Mouse (Mus musculus): Measurements from ENCODE around the gene Mphosph10. TPM values are rescaled to one million over a fixed set of nuclear protein-coding genes. Genes with fewer than 3 reads are reported as not detected.
A peak's percentile ranks its signal among the peaks of the same experiment; 100 is the strongest.

Mphosph10 gene
- polyA plus RNA-seq, 1 experiment from 2014 or later = 18.6 TPM

- Histone ChIP-seq H3K36me3 (ENCODE audit: control insufficient read depth, insufficient read depth, low read length) (peaks cover 20% of the 10 kb centered on the region), H3K27me3 (ENCODE audit: control insufficient read depth, insufficient read depth, low read length) (no peaks in the 10 kb centered on the region), H3K4me3 (ENCODE audit: control insufficient read depth in 1 of 2, insufficient read depth in 1 of 2, low read depth in 1 of 2, low read length in 2 of 2) (peak overlapping the region; percentile 82 to 98), H3K4me1 (ENCODE audit: control insufficient read depth in 2 of 2, insufficient read depth in 2 of 2, low read length in 2 of 2) (peaks cover 0 to 14% of the 10 kb centered on the region in 2 experiments; a peak in 3 of 4 replicates), H3K27ac (replicated peaks in 1 of 2; ENCODE audit: control insufficient read depth in 1 of 2, insufficient read depth in 1 of 2, low read depth in 2 of 2, low read length in 2 of 2) (peak overlapping the region; percentile 77 to 88), H3K9ac (ENCODE audit: low read length) (peak overlapping the region; percentile 91), H3K4me2 (ENCODE audit: low read length) (peak overlapping the region; percentile 62), H3K9me3 (ENCODE audit: control insufficient read depth, low read length) (no peaks in the 10 kb centered on the region)
- peak; percentile 52; the same call in 1 of the 2 replicates for ATAC-seq (ENCODE audit: insufficient number of reproducible peaks, insufficient read depth, low FRiP score, low read depth)
- under 1% methylated on average over 15 of the region's 15 CpGs for WGBS
These were observed 717 bp upstream of the Mphosph10 start for GRCm38 (mm10) chr7:64392819-64393151.

GRCm38 (mm10) chr7:64391479-64391878 is 589 bp downstream of the Mphosph10 start:
- H3K36me3 ChIP-seq (ENCODE audit: control insufficient read depth, insufficient read depth, low read length) = peaks cover 33% of the 10 kb centered on the region
- H3K27ac ChIP-seq (replicated peaks in 1 of 2; ENCODE audit: control insufficient read depth in 1 of 2, insufficient read depth in 1 of 2, low read depth in 2 of 2, low read length in 2 of 2) = peak overlapping the region; percentile 16 to 62; a peak in 1 of 4 replicates
- WGBS = 2% methylated on average over 8 of the region's 8 CpGs
- no peaks in the 10 kb centered on the region for H3K9me3 ChIP-seq (ENCODE audit: control insufficient read depth, low read length)
- peak overlapping the region; percentile 98 for H3K4me2 ChIP-seq (ENCODE audit: low read length)
- no peak for ATAC-seq (ENCODE audit: insufficient number of reproducible peaks, insufficient read depth, low FRiP score, low read depth)
- peak overlapping the region; percentile 88 for H3K9ac ChIP-seq (ENCODE audit: low read length)
- H3K4me1 ChIP-seq (ENCODE audit: control insufficient read depth in 2 of 2, insufficient read depth in 2 of 2, low read length in 2 of 2) = peaks cover 0 to 14% of the 10 kb centered on the region in 2 experiments; a peak in 3 of 4 replicates
- peak overlapping the region; percentile 82 to 98 for H3K4me3 ChIP-seq (ENCODE audit: control insufficient read depth in 1 of 2, insufficient read depth in 1 of 2, low read depth in 1 of 2, low read length in 2 of 2)
- no peaks in the 10 kb centered on the region for H3K27me3 ChIP-seq (ENCODE audit: control insufficient read depth, insufficient read depth, low read length)

GRCm38 (mm10) chr7:64373830-64374562 is 18.1 kb downstream of the Mphosph10 start, which contains the start of gene Fan1:
Gene Fan1 (minus strand): TSS chr7:64374095.
- WGBS = 3% methylated on average over 27 of the region's 27 CpGs
- Histone ChIP-seq H3K4me3 (ENCODE audit: control insufficient read depth in 1 of 2, insufficient read depth in 1 of 2, low read depth in 1 of 2, low read length in 2 of 2) (peak within 1 kb of the TSS; percentile 66 to 83), H3K4me2 (ENCODE audit: low read length) (peak within 1 kb of the TSS; percentile 87), H3K27ac (replicated peaks in 1 of 2; ENCODE audit: control insufficient read depth in 1 of 2, insufficient read depth in 1 of 2, low read depth in 2 of 2, low read length in 2 of 2) (peak within 1 kb of the TSS; percentile 91 to 97), H3K27me3 (ENCODE audit: control insufficient read depth, insufficient read depth, low read length) (no peaks in the 10 kb centered on the region), H3K4me1 (ENCODE audit: control insufficient read depth in 2 of 2, insufficient read depth in 2 of 2, low read length in 2 of 2) (peaks cover 2 to 3% of the 10 kb centered on the region in 2 experiments; a peak in 1 of 4 replicates), H3K36me3 (ENCODE audit: control insufficient read depth, insufficient read depth, low read length) (peaks cover 42% of the 10 kb centered on the region), H3K9ac (ENCODE audit: low read length) (peak within 1 kb of the TSS; percentile 83), H3K9me3 (ENCODE audit: control insufficient read depth, low read length) (no peaks in the 10 kb centered on the region)
- ATAC-seq (ENCODE audit: insufficient number of reproducible peaks, insufficient read depth, low FRiP score, low read depth) = peak; percentile 88

GRCm38 (mm10) chr7:64373147-64373829 is 18.8 kb downstream of the Mphosph10 start:
- Histone ChIP-seq H3K4me2 (ENCODE audit: low read length) (peak overlapping the region; percentile 87), H3K4me3 (ENCODE audit: control insufficient read depth in 1 of 2, insufficient read depth in 1 of 2, low read depth in 1 of 2, low read length in 2 of 2) (peak overlapping the region; percentile 66 to 83), H3K9ac (ENCODE audit: low read length) (peak overlapping the region; percentile 83), H3K36me3 (ENCODE audit: control insufficient read depth, insufficient read depth, low read length) (peaks cover 42% of the 10 kb centered on the region), H3K27ac (replicated peaks in 1 of 2; ENCODE audit: control insufficient read depth in 1 of 2, insufficient read depth in 1 of 2, low read depth in 2 of 2, low read length in 2 of 2) (peak overlapping the region; percentile 91 to 97), H3K27me3 (ENCODE audit: control insufficient read depth, insufficient read depth, low read length) (no peaks in the 10 kb centered on the region), H3K4me1 (ENCODE audit: control insufficient read depth in 2 of 2, insufficient read depth in 2 of 2, low read length in 2 of 2) (peaks cover 2 to 3% of the 10 kb centered on the region in 2 experiments; a peak in 1 of 4 replicates), H3K9me3 (ENCODE audit: control insufficient read depth, low read length) (no peaks in the 10 kb centered on the region)
- WGBS = 11% methylated on average over 18 of the region's 18 CpGs
- no peak for ATAC-seq (ENCODE audit: insufficient number of reproducible peaks, insufficient read depth, low FRiP score, low read depth)

- no peak for ATAC-seq (ENCODE audit: insufficient number of reproducible peaks, insufficient read depth, low FRiP score, low read depth)
- Histone ChIP-seq H3K27ac (replicated peaks in 1 of 2; ENCODE audit: control insufficient read depth in 1 of 2, insufficient read depth in 1 of 2, low read depth in 2 of 2, low read length in 2 of 2) (no peak overlapping the region), H3K27me3 (ENCODE audit: control insufficient read depth, insufficient read depth, low read length) (no peaks in the 10 kb centered on the region), H3K4me1 (ENCODE audit: control insufficient read depth in 2 of 2, insufficient read depth in 2 of 2, low read length in 2 of 2) (peaks cover 2 to 3% of the 10 kb centered on the region in 2 experiments; a peak in 1 of 4 replicates), H3K4me3 (ENCODE audit: control insufficient read depth in 1 of 2, insufficient read depth in 1 of 2, low read depth in 1 of 2, low read length in 2 of 2) (no peak overlapping the region), H3K36me3 (ENCODE audit: control insufficient read depth, insufficient read depth, low read length) (peaks cover 41% of the 10 kb centered on the region), H3K9me3 (ENCODE audit: control insufficient read depth, low read length) (no peaks in the 10 kb centered on the region), H3K9ac (ENCODE audit: low read length) (no peak overlapping the region), H3K4me2 (ENCODE audit: low read length) (no peak overlapping the region)
- WGBS = 88% methylated on average over 23 of the region's 23 CpGs
These were observed 19.9 kb downstream of the Mphosph10 start for GRCm38 (mm10) chr7:64371940-64372878.

- Histone ChIP-seq H3K4me3 (ENCODE audit: control insufficient read depth in 1 of 2, insufficient read depth in 1 of 2, low read depth in 1 of 2, low read length in 2 of 2) (no peak overlapping the region), H3K27me3 (ENCODE audit: control insufficient read depth, insufficient read depth, low read length) (no peaks in the 10 kb centered on the region), H3K9ac (ENCODE audit: low read length) (no peak overlapping the region), H3K9me3 (ENCODE audit: control insufficient read depth, low read length) (no peaks in the 10 kb centered on the region), H3K27ac (replicated peaks in 1 of 2; ENCODE audit: control insufficient read depth in 1 of 2, insufficient read depth in 1 of 2, low read depth in 2 of 2, low read length in 2 of 2) (no peak overlapping the region), H3K36me3 (ENCODE audit: control insufficient read depth, insufficient read depth, low read length) (peaks cover 52% of the 10 kb centered on the region), H3K4me2 (ENCODE audit: low read length) (no peak overlapping the region), H3K4me1 (ENCODE audit: control insufficient read depth in 2 of 2, insufficient read depth in 2 of 2, low read length in 2 of 2) (peaks cover 2 to 3% of the 10 kb centered on the region in 2 experiments; a peak in 1 of 4 replicates)
- 85% methylated on average over 6 of the region's 6 CpGs for whole genome bisulfite sequencing
- ATAC-seq (ENCODE audit: insufficient number of reproducible peaks, insufficient read depth, low FRiP score, low read depth) = no peak
These were observed 22.2 kb downstream of the Mphosph10 start for GRCm38 (mm10) chr7:64369841-64370240.

- ATAC-seq (ENCODE audit: insufficient number of reproducible peaks, insufficient read depth, low FRiP score, low read depth) = no peak
- H3K9me3 ChIP-seq (ENCODE audit: control insufficient read depth, low read length) = no peaks in the 10 kb centered on the region
- H3K27ac ChIP-seq (replicated peaks in 1 of 2; ENCODE audit: control insufficient read depth in 1 of 2, insufficient read depth in 1 of 2, low read depth in 2 of 2, low read length in 2 of 2) = no peak overlapping the region
- no peaks in the 10 kb centered on the region for H3K4me1 ChIP-seq (ENCODE audit: control insufficient read depth in 2 of 2, insufficient read depth in 2 of 2, low read length in 2 of 2)
- H3K9ac ChIP-seq (ENCODE audit: low read length) = no peak overlapping the region
- no peak overlapping the region for H3K4me2 ChIP-seq (ENCODE audit: low read length)
- H3K36me3 ChIP-seq (ENCODE audit: control insufficient read depth, insufficient read depth, low read length) = peaks cover 89% of the 10 kb centered on the region
- H3K4me3 ChIP-seq (ENCODE audit: control insufficient read depth in 1 of 2, insufficient read depth in 1 of 2, low read depth in 1 of 2, low read length in 2 of 2) = no peak overlapping the region
- no peaks in the 10 kb centered on the region for H3K27me3 ChIP-seq (ENCODE audit: control insufficient read depth, insufficient read depth, low read length)
- 90% methylated on average over 5 of the region's 5 CpGs for WGBS
These were observed 26.2 kb downstream of the Mphosph10 start for GRCm38 (mm10) chr7:64365863-64366262.

All from heart, embryonic 14.5 days (tissue).